Mouse (Mus musculus) layer of hippocampus, adult 18-20 months (tissue): Measurements from ENCODE around the gene Col6a1. TPM values are rescaled to one million over a fixed set of nuclear protein-coding genes. Genes with fewer than 3 reads are reported as not detected.

Experiments
- DNase-seq, 2 experiments: peaks; one replicate each; pipeline ENCODE4 v3.0.0; 2022; ENCODE audit warnings: low spot score in 2 of 2
- total RNA-seq, 2 experiments: library from RNA; stranded (reverse); gene quantifications; 2 replicates each; pipeline ENCODE4 v1.2.3; 2021

The Col6a1 gene
- total RNA-seq, 2 experiments from 2014 or later, result 31.4 to 36.0 TPM

DNA sequence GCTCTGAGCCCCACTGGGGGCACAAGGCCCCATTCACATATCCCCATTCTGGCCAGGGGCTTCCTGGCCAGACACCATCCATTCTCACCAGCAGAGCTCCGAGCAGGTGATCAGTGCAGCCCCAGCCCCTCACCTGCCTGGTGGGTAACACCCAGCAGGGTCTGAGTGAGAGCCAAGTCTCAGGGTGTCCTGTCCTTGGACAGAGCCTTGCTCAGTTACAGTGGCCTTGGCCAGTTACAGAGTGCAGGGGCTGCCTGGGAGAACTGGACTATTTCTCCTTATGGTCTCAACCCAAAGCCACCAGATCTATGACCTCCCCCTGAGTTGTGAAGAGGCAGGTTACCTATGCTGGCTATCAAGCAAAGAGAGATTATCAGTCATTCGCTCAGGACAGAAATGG is 871 bp downstream of the Col6a1 start:
- no peak for DNase-seq

DNA sequence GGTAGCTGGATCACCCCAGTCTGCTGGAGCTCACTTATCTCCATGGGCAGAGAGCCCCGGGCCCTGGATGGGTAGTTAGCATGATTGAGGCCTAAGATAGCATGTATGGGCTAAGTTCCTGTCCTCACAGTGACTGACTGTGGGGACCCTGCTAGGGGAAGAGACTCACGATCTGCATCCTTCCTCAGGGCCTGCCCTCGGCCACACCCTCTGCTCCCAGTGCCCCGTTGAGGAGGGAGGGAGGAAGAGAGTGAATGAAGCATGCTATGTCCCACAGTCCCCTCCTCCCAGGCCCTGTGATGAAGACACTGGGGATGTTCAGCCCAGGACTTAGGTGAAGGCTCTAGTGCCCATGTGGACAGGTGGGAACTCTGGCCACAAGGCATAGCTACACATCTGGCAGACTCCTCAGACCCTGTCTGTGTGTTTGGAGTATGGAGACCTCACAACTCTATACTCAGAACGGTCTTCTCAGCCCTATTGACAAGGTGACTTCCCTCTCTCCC is 1.7 kb downstream of the Col6a1 start:
- no peak for DNase-seq

DNA sequence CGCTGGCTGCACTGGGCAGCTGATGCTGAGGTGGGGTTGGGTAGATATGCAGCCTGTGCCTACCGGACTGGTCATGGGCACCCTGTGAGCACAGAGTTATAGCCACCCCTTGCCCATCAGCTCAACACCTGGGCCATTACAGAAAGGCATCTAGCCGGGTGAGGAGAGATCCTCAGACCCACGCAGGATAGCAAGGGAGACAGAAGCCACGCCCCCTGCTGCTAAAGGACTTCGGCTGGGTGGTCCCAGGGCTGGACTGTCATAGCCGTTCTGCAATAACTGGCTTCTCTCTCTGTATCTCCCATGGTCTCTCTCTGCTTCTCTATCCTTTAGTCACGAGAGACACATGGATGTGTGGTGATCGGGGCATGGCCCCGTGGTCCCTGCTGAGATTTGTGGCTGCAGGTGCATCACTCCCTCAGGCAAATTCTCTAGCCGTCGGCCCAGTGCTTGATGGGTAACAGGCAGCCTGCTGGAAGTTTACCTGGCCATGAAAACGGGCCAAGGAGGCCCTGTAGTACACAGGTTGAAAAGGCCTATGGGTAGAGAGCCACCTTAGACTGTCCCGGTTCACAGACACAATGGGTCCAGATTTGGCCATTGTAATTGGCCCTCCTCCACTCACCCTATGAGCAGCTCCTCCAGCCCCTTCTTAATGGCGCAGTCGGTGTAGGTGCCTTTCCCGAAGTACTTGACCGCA is 3.1 kb downstream of the Col6a1 start:
- DNase-seq, result no peak

DNA sequence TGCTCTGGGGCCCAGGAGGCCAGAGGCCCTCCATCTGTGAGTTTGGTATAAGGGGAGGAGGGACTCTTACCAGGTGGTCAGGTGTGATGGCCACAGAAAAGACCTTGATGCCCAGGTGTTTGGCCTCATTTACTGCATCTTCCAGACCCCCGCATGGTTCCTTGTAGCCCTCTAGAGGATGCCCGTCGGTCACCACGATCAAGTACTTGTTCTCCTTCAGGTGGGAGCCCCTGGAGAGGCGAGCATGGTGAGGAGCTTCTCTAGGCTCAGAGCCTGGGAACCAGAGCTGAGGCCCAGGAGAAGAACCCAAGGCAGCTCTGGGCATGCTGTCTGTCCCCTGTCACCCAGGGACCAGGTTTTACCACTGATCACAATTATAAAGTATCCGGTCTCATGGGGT is 4.2 kb downstream of the Col6a1 start:
- no peak for DNase-seq

DNA sequence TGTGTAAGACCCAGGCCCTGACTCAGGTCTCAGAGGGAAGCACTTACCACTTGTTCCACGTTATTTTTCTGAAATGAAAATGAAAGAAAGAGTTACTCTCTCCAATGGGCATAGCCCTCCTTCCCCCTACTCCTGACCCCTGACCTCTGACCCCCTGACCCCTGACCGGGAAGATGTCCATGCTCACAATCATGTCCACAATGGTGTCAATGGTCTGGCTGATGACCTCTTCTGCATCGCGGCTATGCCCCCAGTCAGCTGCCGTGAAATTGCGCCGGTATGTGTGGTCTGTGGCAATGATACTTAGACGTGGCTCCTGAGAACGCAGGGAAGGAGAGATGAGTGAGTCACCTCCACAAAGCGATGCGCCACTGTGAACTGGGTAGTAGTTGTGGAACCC is 4.8 kb downstream of the Col6a1 start:
- DNase-seq, result no peak

DNA sequence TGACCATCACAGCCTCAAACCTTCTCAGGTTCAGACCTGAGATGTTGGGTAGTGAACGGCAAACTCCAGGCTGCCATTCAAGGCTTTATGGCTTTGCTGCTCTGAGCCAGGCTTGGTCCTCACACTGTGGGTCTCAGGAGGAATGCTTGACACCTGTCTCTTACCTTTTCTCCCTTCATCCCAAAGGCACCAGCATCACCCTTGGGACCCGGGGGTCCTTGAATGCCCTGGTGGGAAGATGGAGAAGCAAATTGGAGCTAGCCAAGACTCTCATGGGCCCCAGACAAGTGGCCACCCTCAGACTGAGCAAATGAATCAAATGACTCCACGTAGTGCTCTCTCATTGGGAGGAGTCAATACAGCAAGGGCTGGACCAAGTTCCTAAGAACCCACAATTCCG is 8.3 kb downstream of the Col6a1 start:
- no peak for DNase-seq

DNA sequence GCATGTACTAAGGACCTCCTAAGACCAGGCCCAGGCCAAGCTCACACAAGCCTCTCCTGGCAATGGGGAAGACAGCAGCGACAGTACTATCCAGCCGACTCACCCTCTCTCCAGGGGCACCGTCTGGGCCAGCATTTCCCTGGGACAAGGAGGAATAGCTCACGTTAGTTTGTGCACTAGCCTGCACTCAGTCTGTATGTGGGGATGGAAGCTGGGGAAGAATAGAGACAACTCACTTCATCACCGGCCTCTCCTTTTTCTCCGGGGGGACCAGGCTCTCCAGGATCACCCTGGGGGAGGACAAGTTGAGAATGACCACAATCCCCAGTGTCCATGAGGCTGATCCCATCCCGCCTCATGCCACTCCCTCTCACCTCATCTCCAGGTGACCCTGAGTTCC is 8.9 kb downstream of the Col6a1 start:
- DNase-seq, result no peak

DNA sequence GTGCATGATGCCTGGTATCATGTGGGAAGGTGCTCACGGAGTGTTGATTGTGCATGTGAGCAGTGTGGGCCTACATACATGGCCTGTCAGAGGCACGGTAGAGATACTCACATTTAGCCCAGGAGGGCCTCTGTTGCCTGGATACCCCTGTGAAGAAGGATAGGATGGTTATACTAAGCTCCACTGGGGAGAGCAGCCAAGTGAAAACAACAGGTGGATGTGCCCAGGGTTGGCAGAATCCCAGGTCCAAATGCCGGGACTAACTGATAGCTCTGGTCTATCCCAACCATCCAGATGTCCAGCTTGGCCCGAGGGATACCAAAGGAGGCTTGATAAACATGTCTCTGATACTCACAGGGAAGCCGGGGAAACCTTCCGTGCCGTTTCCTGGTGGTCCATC is 11.7 kb downstream of the Col6a1 start:
- peak in 1 of 2 experiments; percentile 27 for DNase-seq

DNA sequence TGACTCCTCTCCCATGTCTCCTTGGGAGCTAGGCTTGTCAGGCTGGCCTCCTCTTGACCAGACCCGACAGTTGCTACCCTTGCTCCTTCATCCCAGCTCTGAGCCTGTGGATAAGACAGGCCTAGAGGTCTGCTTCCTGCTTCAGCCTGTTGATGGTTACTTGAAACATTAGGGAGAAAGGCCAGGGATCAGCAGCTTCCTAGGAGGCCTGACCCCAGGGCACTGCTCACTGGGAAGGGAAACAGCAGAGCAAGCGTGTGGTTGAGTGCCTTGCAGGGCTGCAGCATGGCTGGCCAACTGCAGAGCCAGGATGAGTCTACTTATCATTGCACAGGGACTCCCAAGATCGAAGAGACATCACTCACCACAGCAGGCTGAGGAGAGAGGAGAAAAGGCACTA is 13.5 kb downstream of the Col6a1 start:
- no peak for DNase-seq

DNA sequence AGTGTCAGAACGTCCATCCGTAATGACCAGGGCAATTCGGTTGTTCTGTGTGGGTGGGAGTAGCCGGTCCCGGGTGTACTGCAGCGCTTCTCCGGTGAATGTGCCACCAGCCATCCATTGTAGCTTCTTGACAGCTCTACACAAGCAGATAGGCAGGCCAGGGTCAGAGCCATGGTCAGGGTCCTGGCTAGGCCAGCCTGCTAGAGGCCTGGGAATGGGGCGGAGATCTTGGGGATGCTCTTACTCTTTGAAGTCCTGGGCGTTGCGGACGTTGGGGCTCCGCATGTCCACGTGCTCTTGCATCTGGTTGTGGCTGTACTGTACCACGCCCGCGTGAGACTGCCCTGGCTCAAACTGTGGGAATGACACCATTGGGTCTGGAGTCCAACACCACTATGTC is 14.6 kb downstream of the Col6a1 start:
- no peak for DNase-seq

DNA sequence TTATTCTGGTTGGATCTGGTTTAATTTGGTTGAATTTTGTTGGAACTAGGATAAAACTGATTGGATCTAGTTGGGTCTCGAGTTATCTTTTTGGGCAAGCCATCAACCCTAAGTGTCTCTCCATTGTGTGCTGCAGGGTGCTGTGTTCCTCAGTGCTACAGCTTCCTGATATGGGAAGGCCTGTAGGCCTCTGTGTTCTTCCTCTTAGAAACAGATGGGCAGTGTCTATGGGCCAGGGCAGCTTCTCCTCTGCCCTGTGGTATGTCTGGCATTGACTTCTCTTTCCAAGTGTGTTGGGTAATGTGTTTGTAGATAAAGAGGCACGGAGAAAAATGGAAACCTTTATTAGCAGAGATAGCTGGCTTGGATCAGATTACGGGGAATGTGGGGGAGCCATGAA is 17.5 kb downstream of the Col6a1 start:
- DNase-seq, result no peak

DNA sequence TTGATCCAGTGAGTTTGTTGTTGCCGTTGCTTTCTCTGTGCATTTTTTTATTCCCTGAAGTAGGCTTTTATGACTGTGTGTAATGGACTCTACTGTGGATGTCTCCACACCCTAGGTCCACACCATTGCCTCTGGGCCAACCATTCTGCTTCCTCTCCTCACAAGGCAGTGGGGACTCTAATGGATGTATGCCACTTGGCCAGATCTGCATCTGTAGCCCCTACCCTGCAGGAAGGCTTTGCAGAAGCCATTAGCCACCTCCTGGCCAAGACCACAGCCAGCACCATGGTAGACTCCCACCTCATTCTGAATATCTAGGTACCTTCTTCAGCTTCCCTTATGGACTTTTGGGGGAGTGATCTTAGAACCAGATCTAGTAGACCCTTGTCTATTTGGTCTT is 18.4 kb downstream of the Col6a1 start:
- no peak for DNase-seq

DNA sequence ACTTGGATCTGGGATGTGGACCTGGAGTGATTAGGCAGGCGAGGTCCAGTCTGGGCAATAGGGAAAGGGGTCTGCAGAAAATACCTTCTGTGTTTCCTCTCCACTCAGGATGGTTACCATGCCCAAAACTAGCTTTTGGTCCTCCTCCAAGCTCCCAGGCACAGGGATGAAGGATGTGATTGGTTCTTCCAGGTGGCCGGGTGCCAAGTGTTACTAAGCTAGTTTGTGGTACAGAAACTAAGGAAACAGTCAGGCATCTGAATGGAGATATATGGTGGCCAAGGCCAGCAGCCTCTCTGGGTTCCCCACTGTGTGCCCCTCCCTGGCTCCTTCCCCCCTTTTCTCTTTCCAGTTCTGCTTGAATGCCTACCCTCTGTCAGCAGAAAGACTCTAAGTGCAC is 19.0 kb downstream of the Col6a1 start:
- no peak for DNase-seq

DNA sequence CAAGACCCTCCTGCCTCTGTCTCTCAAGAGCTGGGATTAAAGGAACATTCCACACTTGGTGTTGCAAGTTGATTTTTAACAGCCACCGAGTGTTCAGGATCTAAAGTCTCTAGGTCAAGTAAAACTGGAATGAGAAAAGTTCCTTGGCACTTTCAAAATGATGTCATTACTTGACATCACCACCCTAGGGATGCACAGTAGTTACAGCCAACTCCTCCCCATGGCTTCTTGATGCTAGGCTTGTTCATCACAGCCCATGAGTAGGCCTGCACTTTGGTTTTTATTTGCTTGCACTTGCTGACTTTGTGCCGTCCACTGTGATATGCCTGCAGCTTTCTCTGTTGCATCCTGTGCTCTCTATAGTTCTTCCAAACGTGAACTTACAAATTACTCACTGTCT is 21.6 kb downstream of the Col6a1 start:
- DNase-seq, result no peak

DNA sequence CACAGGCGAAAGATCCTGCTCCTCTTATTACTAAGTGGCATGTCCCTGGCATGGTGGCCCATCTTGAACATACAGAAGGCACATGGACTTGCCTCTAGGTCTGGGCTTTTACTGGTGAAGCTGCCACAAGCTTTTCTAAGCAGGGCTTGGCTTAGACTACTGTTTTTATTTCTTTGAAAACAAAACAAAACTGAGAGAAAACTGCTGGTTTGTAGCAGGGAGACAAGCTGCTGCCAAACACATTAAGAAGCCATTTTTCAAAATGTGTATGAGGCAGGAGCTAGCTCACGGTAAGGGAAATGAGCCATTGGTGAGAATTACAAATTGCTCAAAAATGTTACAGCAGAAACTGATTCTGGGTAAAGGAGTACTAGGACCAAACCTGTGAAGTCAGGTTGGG is 24.5 kb downstream of the Col6a1 start:
- no peak for DNase-seq

DNA sequence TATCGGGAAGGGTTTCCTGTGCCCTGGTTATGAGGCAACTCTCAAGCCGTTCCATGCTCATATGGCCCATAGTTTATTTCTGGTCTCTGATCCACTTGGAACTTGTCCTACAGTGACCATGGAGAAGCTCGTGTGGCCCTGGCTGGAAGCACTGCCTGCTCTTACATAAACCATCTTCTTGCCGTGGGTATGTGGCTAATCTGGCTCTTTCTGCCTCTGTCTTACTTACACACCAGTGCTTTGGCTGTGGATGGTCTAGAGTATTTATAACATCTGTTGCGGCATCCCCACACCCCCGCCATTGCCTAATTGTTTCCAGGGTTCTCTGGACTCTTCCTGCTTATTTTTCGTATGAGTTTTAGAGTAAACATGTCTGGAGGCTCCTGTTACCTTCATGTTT is 26.2 kb downstream of the Col6a1 start:
- no peak for DNase-seq

DNA sequence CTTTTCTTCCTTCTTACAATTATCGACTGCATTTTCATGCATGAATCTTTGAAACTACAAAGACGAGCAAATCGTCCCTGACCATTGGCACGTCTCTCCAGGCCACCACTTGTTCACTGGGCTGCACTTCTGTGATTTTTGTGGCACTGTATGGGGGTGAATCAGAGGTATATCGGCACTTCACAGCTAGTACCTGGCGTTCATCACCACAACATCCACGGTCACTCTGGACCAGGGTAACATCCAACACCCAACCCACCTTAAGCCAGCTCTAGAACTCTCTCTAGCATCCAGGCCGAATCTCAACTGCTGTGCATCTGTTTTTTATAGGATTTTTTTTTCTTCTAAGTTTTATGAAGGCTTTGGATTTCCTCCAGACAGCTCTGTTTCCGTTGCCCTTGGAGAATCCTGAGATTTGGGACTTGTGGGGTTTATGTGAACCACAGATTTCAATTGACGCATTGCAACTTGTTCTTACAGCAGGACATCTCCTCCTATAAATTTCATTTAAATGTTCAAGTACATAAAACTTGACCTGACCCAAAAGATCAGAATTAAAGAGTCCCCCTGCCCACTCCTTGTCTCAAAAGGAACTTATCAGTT is 30.6 kb downstream of the Col6a1 start:
- DNase-seq, result no peak

DNA sequence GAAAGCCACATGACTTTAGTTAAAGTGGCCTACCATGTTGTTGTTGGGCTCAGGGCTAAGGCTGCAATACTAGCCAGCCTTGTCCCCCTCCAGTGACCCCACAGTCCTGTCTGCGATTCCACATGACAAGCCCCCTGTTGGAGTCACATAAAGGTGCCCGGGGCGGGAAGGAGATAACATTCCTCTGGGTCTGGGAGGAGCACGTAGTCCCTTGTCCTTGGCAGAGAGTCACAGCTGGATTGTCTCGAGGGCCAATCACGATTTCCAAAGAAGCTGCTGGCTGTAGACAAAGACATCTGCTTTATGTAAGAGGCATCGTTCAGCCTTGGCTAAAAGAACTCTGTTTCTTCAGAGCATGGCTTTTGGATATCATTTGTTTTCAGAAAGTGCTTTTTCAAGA is 31.2 kb downstream of the Col6a1 start:
- no peak for DNase-seq

DNA sequence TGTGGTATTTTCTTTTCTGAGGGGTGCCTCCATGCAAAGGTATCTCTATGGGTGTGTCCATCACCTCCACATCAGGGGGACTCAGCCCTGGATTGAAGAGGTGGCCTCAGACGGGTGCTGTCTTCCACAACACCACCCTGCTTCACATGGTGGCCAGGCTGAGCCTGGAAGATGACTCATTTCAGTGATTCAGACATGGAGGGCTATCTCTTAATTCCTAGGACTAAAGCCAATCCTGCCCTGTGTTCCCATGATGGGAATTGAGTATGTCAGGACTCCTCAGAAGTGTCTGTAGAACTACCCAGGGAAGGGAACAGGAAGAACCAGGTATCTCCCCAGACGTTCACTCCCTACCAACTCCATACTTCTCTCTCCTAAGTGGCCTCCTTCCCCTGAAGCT is 32.5 kb downstream of the Col6a1 start:
- no peak for DNase-seq

DNA sequence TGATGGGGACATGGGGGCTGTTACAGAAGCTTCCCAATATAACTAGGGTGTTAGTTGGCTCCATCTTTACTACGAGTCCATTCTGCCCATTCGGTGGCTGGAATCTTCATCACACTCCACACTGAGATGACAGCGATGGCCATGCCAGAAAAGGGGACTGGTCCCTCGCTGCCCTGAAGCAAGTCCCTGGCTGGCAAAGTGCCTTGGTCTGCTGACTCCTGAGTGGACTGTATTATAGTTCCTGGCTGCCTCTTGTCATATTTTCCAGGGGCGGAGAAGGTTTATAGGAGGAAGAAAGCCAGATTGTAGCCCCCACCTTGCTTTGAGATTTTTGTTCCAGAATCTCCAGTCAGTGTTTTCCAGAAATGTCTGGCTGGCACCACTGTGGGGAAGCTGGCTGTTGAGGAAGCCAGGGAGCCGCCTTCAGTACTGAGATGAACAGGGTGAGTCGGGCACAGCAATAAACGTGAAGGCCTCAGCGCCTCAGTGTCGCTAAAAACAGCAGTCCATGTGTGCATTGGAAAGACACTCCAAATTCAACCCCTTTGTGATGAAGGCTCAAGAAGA is 40.4 kb downstream of the Col6a1 start:
- no peak for DNase-seq

DNA sequence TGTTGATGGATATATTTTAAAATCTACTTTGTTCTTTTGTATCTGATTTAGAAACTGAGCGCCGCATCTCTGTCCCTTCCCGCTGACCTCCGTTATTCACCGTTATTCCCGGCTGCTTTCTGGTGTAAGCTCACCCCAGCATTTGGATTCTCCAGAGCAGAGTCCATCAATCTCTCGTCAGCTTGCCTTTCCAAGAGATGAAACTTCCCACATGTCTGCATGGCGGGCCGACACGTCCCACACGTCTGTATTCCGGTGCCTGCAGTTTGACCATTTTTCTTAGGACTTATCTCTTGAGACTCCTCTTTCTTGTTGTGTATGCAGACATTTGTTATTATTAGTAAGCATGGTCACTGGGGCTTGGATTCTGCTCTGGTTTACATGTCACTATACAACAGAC is 42.0 kb downstream of the Col6a1 start:
- no peak for DNase-seq

DNA sequence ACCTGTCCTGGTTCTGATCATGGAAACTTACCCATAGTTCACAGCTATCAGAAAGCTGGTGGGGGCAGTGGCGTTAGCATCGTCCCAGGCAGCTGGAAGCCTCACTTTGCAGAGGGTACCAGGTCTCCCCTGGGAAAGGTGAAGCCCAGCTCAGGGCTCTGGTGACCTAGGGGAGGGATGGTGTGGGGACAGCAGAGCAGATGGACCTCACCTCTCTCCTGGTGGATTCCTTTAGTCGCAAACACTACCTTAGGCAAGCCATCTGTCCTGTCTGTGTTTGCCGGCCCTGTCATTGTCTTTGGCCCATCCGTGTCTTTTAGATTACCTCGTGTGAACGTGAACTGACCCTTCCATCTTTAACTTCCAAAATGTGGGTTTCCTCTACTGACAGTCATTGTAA is 42.5 kb downstream of the Col6a1 start:
- no peak for DNase-seq

DNA sequence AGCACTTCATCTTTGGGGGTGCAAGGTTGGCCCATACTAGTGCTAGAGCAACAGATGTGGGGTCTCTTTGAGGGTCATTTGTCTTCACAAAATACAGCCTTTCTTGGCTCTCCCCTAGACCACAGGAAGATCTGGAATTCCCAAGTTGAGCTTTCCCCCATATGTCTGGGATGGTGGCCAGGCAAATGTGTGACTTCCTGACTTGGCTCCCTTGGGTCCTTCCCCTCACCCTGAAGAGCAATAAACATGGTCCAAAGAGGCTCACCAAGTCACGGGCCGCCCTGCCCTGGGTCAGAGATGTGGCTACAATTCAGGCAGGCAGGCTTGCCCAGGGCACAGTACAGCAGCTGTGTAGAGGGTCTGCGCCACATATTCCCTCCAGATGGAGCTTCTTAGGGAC is 44.1 kb downstream of the Col6a1 start:
- DNase-seq, result no peak
